Mouse (Mus musculus): ENCODE data around the gene Olfr1179.
"Not testable (repeated sequence)": the region's sequence is repeated elsewhere in the genome, so short reads cannot be mapped to it uniquely, and the experiment has no call there.

The Olfr1179 gene

GRCm38 (mm10) chr2:88406353-88406752, at the start of gene Olfr1179:
Gene Olfr1179 (minus strand): TSS chr2:88406453.
- DNase-seq (ENCODE audit: low read depth), result no peak

- DNase-seq (ENCODE audit: low read depth), result not testable (repeated sequence)
Observed at GRCm38 (mm10) chr2:88454567-88454966, 48.3 kb upstream of the Olfr1179 start, which contains the start of gene Olfr1183. Gene Olfr1183 (plus strand): TSS chr2:88454867.

GRCm38 (mm10) chr2:88449031-88449430, 42.8 kb upstream of the Olfr1179 start, which contains the start of gene Gm13757:
Gene Gm13757 (minus strand): TSS chr2:88449131.
- DNase-seq (ENCODE audit: low read depth), result no peak

GRCm38 (mm10) chr2:88426071-88426470, 19.8 kb upstream of the Olfr1179 start, which contains the start of gene Olfr1181:
Gene Olfr1181 (minus strand): TSS chr2:88426171.
- DNase-seq (ENCODE audit: low read depth), result no peak

GRCm38 (mm10) chr2:88419051-88419450, 12.8 kb upstream of the Olfr1179 start, which contains the start of gene Olfr1180:
Gene Olfr1180 (minus strand): TSS chr2:88419151.
- DNase-seq (ENCODE audit: low read depth), result no peak

GRCm38 (mm10) chr2:88386762-88387161, 19.5 kb downstream of the Olfr1179 start, which contains the start of gene Olfr1178:
Gene Olfr1178 (plus strand): TSS chr2:88387062.
- DNase-seq (ENCODE audit: low read depth), result no peak

GRCm38 (mm10) chr2:88356304-88356703, 49.9 kb downstream of the Olfr1179 start:
- DNase-seq (ENCODE audit: low read depth), result peak; percentile 38
